In the genomic region with DNA sequence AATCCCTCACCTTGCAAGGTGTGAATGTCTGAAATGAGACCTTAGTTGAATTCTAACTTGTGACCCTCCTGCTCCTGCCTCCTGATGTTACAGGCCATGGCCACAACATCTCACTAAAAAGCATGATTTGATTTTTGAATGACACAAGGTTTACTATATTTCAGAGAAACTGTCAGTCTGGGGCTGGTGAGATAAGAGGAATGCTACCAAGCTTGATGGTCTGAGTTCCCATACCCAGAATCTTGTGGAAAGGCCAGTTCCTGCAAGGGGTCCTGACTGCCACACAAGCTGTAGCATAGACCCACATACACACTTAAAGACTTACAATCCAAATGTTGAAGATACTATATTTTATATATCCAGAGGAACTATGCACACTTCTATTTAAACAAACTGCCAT, we compare ENCODE assay signal across 10 mouse cellular contexts. TPM values are rescaled to one million over a fixed set of nuclear protein-coding genes. Genes with fewer than 3 reads are reported as not detected.
A peak's percentile ranks its signal among the peaks of the same experiment; 100 is the strongest.
DNase-seq lines count a peak whose midpoint lies in the region; ATAC-seq lines count a peak whose summit lies in the region.
"Had no signal": no experiment of that assay in that cellular context is flagged by ENCODE, and none has a peak within 500 bp of the region (broad histone marks: within the 10 kb centered on the region; RNA-seq: fewer than 3 reads in every experiment).

No protein-coding gene starts in this region.

- H3K9ac ChIP-seq in kidney, embryonic 16.5 days (replicated peaks; ENCODE audit: low read length) = peak overlapping the region; percentile 41
- no peak overlapping the region for H3K9ac ChIP-seq in embryonic facial prominence, embryonic 12.5 days
- 0 out of 2 replicates have a peak overlapping the region, but pooled peaks have one; percentile 23 for H3K9ac ChIP-seq in hindbrain, embryonic 12.5 days
- H3K9ac ChIP-seq in liver, embryonic 15.5 days = peak overlapping the region; percentile 90; the same call in 1 of the 2 replicates

- H3K27ac ChIP-seq in kidney, embryonic 16.5 days (ENCODE audit: low read length) = no peak overlapping the region
- no peak overlapping the region for H3K27ac ChIP-seq in embryonic facial prominence, embryonic 12.5 days
- no peak overlapping the region for H3K27ac ChIP-seq in hindbrain, embryonic 12.5 days
- peak overlapping the region; percentile 59; the same call in 1 of the 2 replicates for H3K27ac ChIP-seq in liver, embryonic 15.5 days (replicated peaks)

- H3K4me2 ChIP-seq in kidney, embryonic 16.5 days (replicated peaks; ENCODE audit: low read depth, low read length) = no peak overlapping the region
- peak overlapping the region; percentile 87 for H3K4me2 ChIP-seq in embryonic facial prominence, embryonic 12.5 days (replicated peaks)
- H3K4me2 ChIP-seq in hindbrain, embryonic 12.5 days (replicated peaks) = no peak overlapping the region
- H3K4me2 ChIP-seq in liver, embryonic 15.5 days = peak overlapping the region; percentile 83

- H3K4me1 ChIP-seq in kidney, embryonic 16.5 days (ENCODE audit: insufficient read depth, low read length) = peaks cover 13% of the 10 kb centered on the region
- peaks cover 19% of the 10 kb centered on the region for H3K4me1 ChIP-seq in embryonic facial prominence, embryonic 12.5 days
- peaks cover 17% of the 10 kb centered on the region for H3K4me1 ChIP-seq in hindbrain, embryonic 12.5 days
- H3K4me1 ChIP-seq in liver, embryonic 15.5 days (replicated peaks) = peaks cover 72% of the 10 kb centered on the region

- ATAC-seq in kidney, embryonic 16.5 days (ENCODE audit: low FRiP score, low TSS enrichment) = no peak
- no peak for ATAC-seq in embryonic facial prominence, embryonic 12.5 days (ENCODE audit: insufficient number of reproducible peaks, insufficient read depth, low FRiP score, low TSS enrichment)
- no peak for ATAC-seq in hindbrain, embryonic 12.5 days (ENCODE audit: low FRiP score)
- no peak for ATAC-seq in liver, embryonic 15.5 days (ENCODE audit: insufficient read depth)

- no peaks in the 10 kb centered on the region for H3K27me3 ChIP-seq in kidney, embryonic 16.5 days (ENCODE audit: insufficient read depth, low read length)
- H3K27me3 ChIP-seq in embryonic facial prominence, embryonic 12.5 days = no peaks in the 10 kb centered on the region
- H3K27me3 ChIP-seq in hindbrain, embryonic 12.5 days = no peaks in the 10 kb centered on the region
- no peaks in the 10 kb centered on the region for H3K27me3 ChIP-seq in liver, embryonic 15.5 days

- H3K9me3 ChIP-seq in kidney, embryonic 16.5 days (ENCODE audit: low read length) = no peaks in the 10 kb centered on the region
- H3K9me3 ChIP-seq in embryonic facial prominence, embryonic 12.5 days = no peaks in the 10 kb centered on the region
- H3K9me3 ChIP-seq in hindbrain, embryonic 12.5 days (replicated peaks) = no peaks in the 10 kb centered on the region
- no peaks in the 10 kb centered on the region for H3K9me3 ChIP-seq in liver, embryonic 15.5 days (replicated peaks)

- DNase-seq in kidney, postnatal 4 days = no peak
- DNase-seq in thymus, postnatal 36 days = no peak
- DNase-seq in testis, postnatal 10 days (ENCODE audit: low spot score) = no peak
- DNase-seq in left cerebral cortex, postnatal 14 days (ENCODE audit: low spot score in 2 of 2) = no peak
- DNase-seq: adrenal gland, postnatal 10 days; cerebellum, adult 11-12 months had no signal

- H3K4me3 ChIP-seq in kidney, embryonic 16.5 days (ENCODE audit: low read length) = no peak overlapping the region; the same call in 1 of the 2 replicates
- 0 out of 2 replicates have a peak overlapping the region, but pooled peaks have one; percentile 88 for H3K4me3 ChIP-seq in embryonic facial prominence, embryonic 12.5 days
- H3K4me3 ChIP-seq in hindbrain, embryonic 12.5 days = no peak overlapping the region
- peak overlapping the region; percentile 92 for H3K4me3 ChIP-seq in liver, embryonic 15.5 days (replicated peaks)

- H3K36me3 ChIP-seq in kidney, embryonic 16.5 days (ENCODE audit: insufficient read depth, low read length) = no peaks in the 10 kb centered on the region; the same call in 1 of the 2 replicates
- peaks cover 19% of the 10 kb centered on the region; the same call in 1 of the 2 replicates for H3K36me3 ChIP-seq in embryonic facial prominence, embryonic 12.5 days
- H3K36me3 ChIP-seq in hindbrain, embryonic 12.5 days = no peaks in the 10 kb centered on the region
- H3K36me3 ChIP-seq in liver, embryonic 15.5 days (replicated peaks) = peaks cover 39% of the 10 kb centered on the region

- intact Hi-C loops in left cerebral cortex, postnatal 14 days (cut with DNase I) = no loop called here

RNA-seq across cellular contexts. Expression of a gene that starts 9.3 kb away (rescaled TPM):
- polyA plus RNA-seq in kidney, embryonic 16.5 days (2015; fragmentation: Nextera tagmentation; extraction: Ambion mirVana) = 107 and 110 TPM in 2 replicates
- 122 and 124 TPM in 2 replicates for polyA plus RNA-seq in embryonic facial prominence, embryonic 12.5 days (2016; fragmentation: Nextera tagmentation; extraction: Ambion mirVana)
- polyA plus RNA-seq in hindbrain, embryonic 12.5 days (2016; fragmentation: Nextera tagmentation; extraction: Ambion mirVana) = 95.2 and 102 TPM in 2 replicates
- 54.5 and 59.1 TPM in 2 replicates for polyA plus RNA-seq in liver, embryonic 15.5 days (2015; fragmentation: Nextera tagmentation; extraction: Ambion mirVana)
- 10 to 100 TPM; 39.9 to 43.6 TPM for total RNA-seq in left cerebral cortex, postnatal 14 days (2021)

RNA-seq across cellular contexts. Expression of a gene that starts 26.2 kb away (rescaled TPM):
- polyA plus RNA-seq in kidney, embryonic 16.5 days (2015; fragmentation: Nextera tagmentation; extraction: Ambion mirVana) = 35.1 and 37.7 TPM in 2 replicates
- polyA plus RNA-seq in embryonic facial prominence, embryonic 12.5 days (2016; fragmentation: Nextera tagmentation; extraction: Ambion mirVana) = 48.7 and 53.0 TPM in 2 replicates
- polyA plus RNA-seq in hindbrain, embryonic 12.5 days (2016; fragmentation: Nextera tagmentation; extraction: Ambion mirVana) = 22.1 and 26.5 TPM in 2 replicates
- 4.2 and 4.8 TPM in 2 replicates for polyA plus RNA-seq in liver, embryonic 15.5 days (2015; fragmentation: Nextera tagmentation; extraction: Ambion mirVana)
- 1 to 10 TPM; 1.6 to 1.8 TPM for total RNA-seq in left cerebral cortex, postnatal 14 days (2021)

RNA-seq across cellular contexts. Expression of a gene that starts 52.0 kb away (rescaled TPM):
- 299 and 319 TPM in 2 replicates for polyA plus RNA-seq in kidney, embryonic 16.5 days (2015; fragmentation: Nextera tagmentation; extraction: Ambion mirVana)
- 330 and 337 TPM in 2 replicates for polyA plus RNA-seq in embryonic facial prominence, embryonic 12.5 days (2016; fragmentation: Nextera tagmentation; extraction: Ambion mirVana)
- 282 and 283 TPM in 2 replicates for polyA plus RNA-seq in hindbrain, embryonic 12.5 days (2016; fragmentation: Nextera tagmentation; extraction: Ambion mirVana)
- 178 and 180 TPM in 2 replicates for polyA plus RNA-seq in liver, embryonic 15.5 days (2015; fragmentation: Nextera tagmentation; extraction: Ambion mirVana)
- total RNA-seq in left cerebral cortex, postnatal 14 days (2021) = 100 to 1,000 TPM; 119 to 124 TPM

RNA-seq across cellular contexts. Expression of a gene that starts 52.1 kb away (rescaled TPM):
- polyA plus RNA-seq in kidney, embryonic 16.5 days (2015; fragmentation: Nextera tagmentation; extraction: Ambion mirVana) = 161 and 169 TPM in 2 replicates
- 128 TPM in 2 replicates for polyA plus RNA-seq in embryonic facial prominence, embryonic 12.5 days (2016; fragmentation: Nextera tagmentation; extraction: Ambion mirVana)
- 103 and 106 TPM in 2 replicates for polyA plus RNA-seq in hindbrain, embryonic 12.5 days (2016; fragmentation: Nextera tagmentation; extraction: Ambion mirVana)
- polyA plus RNA-seq in liver, embryonic 15.5 days (2015; fragmentation: Nextera tagmentation; extraction: Ambion mirVana) = 62.1 and 66.9 TPM in 2 replicates
- 10 to 100 TPM; 58.7 to 62.9 TPM for total RNA-seq in left cerebral cortex, postnatal 14 days (2021)

Comparison
In these comparisons a context has a peak if more than half of its experiments do, and no peak if none do; other contexts are left out.
1. H3K4me2 ChIP-seq: peak in embryonic facial prominence, embryonic 12.5 days (single experiment) and liver, embryonic 15.5 days (single experiment); none in kidney, embryonic 16.5 days (single experiment) and hindbrain, embryonic 12.5 days (single experiment).
2. H3K4me3 ChIP-seq: peak in embryonic facial prominence, embryonic 12.5 days (single experiment) and liver, embryonic 15.5 days (single experiment); none in kidney, embryonic 16.5 days (single experiment) and hindbrain, embryonic 12.5 days (single experiment).